Mouse (Mus musculus) heart, postnatal 36 days (tissue): ENCODE measurements around the gene Fam222a. TPM values are rescaled to one million over a fixed set of nuclear protein-coding genes. Genes with fewer than 3 reads are reported as not detected.

Experiments
- DNase-seq, 2 experiments: peaks; one replicate each; pipeline ENCODE4 v3.0.0; 2021 to 2022
- intact Hi-C: fragments of 180-260 bp; cut with DNase I; formaldehyde crosslinking; loops from one replicate; pipeline ENCODE4 v1.15.1; 2025
- total RNA-seq, 2 experiments: library from RNA; stranded (reverse); gene quantifications; 2 replicates each; pipeline ENCODE4 v1.2.3; 2021

The Fam222a gene
- total RNA-seq, 2 experiments from 2014 or later, result 1.6 to 1.9 TPM

DNA sequence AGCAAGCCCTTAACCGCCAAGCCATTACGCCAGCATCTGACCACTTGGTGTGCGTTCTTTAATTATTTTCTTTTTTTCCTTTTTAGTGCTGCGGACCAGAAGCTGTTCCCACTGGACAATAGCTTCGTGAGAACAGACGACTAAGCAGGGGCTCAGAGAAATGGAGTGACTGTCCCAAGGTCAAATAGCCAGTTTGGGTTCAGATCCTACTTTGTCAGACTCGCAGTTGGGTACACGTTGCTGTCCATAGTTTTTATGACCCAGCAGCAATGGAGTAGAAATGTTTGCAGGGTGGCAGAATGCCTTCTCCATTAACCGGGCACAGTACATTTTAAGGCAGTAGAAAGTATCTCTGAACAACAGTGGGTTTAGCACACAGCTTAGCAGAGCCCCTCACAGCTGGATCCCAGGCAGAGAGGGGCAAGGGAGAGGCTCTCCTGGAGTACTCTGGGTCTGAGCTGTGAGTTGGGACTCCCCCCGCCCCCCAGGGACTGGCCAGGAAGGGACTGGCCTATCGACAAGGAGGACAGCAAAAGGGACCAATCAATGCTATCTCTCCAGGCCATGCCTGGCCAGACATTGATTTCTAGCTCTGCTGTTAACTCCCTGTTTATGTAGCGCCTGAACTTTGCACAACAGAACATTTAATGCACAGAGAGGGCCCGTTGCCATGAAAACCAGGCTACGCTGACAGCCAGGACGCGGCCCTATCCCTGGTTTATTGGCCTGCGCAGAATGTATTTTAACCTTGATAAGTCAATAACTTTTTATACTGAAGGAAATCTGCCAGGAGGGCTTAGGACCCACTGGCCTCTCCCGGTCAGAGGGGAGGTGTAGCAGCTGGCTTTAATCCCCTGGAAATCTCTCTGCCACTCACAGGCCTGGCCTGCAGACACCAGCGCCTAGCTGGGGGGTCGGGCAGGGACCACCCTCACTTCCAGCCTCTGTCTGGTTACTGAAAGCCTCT, 9.8 kb upstream of the Fam222a start:
- intact Hi-C loops, result no loop called here

GRCm38 (mm10) chr5:114560533-114560936, 7.3 kb upstream of the Fam222a start:
- intact Hi-C loops, result no loop called here
- DNase-seq, result no peak

More for the DNA sequence above, 9.8 kb upstream of the Fam222a start:
- no peak for DNase-seq

GRCm38 (mm10) chr5:114560965-114561364, 6.9 kb upstream of the Fam222a start:
- no peak for DNase-seq
- intact Hi-C loops, result no loop called here

GRCm38 (mm10) chr5:114563994-114564393, 3.8 kb upstream of the Fam222a start:
- DNase-seq, result no peak
- intact Hi-C loops, result no loop called here

DNA sequence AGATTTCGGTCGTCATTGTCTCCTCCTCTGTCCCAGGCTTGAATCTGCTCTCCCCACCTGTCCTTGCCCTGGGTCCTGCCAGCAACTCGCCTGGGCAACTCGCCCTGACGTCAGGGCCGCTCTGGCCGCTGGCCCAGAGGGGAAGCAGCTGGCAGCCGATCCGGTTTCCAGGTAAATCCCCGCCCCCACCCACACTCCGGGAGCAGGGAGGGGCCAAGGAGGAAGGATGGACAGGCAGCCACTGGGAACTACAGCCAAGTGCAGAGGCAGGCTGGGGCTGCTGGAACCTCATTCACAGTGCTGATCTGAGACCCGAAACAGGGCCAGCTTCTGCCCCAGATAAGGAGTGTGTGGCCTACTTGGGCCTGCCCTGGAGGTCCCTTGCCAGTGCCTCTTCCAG, 2.5 kb upstream of the Fam222a start:
- intact Hi-C loops, result no loop called here

DNA sequence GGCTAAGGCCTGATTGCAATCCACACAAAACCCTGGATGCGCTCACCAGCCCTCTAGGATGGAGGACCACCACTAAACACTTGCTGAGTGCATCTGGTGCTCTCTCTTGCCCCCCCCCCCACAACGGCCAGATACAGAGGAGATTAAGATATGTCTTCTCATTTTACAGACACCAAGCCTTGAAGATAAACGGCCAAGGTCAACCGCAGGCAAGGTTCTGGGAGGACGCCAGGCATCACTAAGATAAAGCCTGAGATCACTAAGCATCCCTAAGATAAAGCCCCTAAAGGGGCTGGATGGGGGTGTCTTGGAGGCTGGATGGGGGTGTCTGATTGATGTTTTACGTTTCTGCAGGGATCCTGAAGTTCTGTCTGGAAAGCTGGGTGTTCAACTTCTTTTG, 2.1 kb upstream of the Fam222a start:
- intact Hi-C loops, result loop anchor here (2.0 kb wide), 1 partner anchor 43 kb away; no protein-coding TSS in a partner anchor
- no peak for DNase-seq

More for the DNA sequence above, 2.5 kb upstream of the Fam222a start:
- peak; percentile 51 to 54 for DNase-seq

GRCm38 (mm10) chr5:114566461-114566860, 1.4 kb upstream of the Fam222a start:
- intact Hi-C loops, result loop anchor here (2.0 kb wide), 1 partner anchor 42 kb away; no protein-coding TSS in a partner anchor
- no peak for DNase-seq

- peak; percentile 93 to 94 for DNase-seq
- intact Hi-C loops, result loop anchor here (2.0 kb wide), 1 partner anchor 42 kb away; no protein-coding TSS in a partner anchor
Observed at GRCm38 (mm10) chr5:114567075-114567517, 720 bp upstream of the Fam222a start.

- intact Hi-C loops, result loop anchor here (2.0 kb wide), 1 partner anchor 108 kb away; no protein-coding TSS in a partner anchor
- DNase-seq, result no peak
Observed at GRCm38 (mm10) chr5:114568818-114569217, 1.0 kb downstream of the Fam222a start.

GRCm38 (mm10) chr5:114569918-114570670, 2.3 kb downstream of the Fam222a start:
- intact Hi-C loops, result loop anchor here (2.0 kb wide), 1 partner anchor 109 kb away; no protein-coding TSS in a partner anchor
- peak; percentile 60 to 61 for DNase-seq

DNA sequence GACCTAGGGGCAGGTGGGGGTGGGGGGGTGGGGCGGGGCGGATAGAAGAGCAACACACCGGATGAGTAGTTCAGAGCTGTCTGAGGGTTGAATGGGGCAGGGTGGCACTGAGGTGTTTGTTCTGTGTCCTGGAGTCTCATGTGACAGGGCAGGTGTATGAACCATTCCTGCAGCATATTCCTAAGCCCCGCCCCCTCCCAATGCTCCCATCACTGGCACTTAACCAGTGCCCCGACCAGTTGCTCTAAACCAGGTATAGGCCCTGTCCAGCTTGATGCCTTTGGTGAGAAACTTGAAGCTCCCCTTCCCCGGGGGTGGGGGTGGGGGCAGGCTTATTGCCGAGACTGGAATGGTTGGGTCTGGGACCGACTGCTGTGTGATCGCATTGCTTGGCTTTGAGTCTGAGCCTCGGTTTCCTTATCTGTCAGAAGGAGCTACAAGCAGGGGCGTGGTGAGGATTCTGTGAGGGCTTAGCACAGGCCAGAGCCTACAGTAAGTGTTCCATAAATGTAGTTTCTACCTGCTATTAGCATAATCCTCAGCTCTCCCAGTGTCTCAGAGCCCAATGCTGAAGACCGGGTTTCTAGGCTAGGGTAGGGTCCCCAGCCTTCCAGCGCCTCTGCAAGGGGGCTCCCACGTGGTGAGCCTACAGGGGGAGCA, 3.1 kb downstream of the Fam222a start:
- no peak for DNase-seq
- intact Hi-C loops, result no loop called here

- no peak for DNase-seq
- intact Hi-C loops, result no loop called here
Observed at GRCm38 (mm10) chr5:114571451-114572030, 3.7 kb downstream of the Fam222a start.

- intact Hi-C loops, result no loop called here
- no peak for DNase-seq
Observed at GRCm38 (mm10) chr5:114572997-114573396, 5.2 kb downstream of the Fam222a start.

DNA sequence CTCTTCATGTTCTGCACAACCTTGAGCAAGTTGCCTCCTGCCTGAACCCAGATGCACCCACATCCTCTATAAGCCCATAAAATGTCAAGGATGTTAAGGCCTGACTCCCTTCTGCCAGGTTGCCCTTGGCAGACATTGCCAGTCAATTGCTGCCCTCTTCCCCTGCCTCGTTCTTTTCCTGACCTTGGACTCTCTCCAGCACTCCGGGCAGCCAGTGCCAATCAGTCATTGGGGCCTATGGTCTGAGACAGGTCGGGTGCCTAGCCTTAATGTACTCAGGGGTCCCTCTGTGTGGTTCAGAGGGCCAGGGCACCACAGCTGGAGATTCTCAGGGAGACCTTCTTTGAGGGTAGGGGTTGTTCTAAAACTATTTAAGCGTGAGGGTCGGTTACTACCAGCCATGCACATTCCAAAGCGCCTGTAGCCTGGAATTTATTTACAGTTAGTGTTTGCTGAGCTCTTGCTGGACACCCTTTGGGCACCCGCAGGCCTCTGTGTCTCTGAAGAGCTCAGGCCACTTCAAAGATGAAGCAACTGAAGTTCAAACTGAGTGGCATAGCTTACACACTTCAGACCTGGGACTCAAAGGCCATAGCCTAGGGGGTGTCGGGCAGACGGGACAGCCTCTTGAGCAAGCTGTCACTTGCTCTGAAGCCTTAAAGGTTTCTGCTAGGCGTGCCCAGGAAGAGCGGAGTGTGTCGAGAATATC, 6.3 kb downstream of the Fam222a start:
- DNase-seq, result no peak
- intact Hi-C loops, result no loop called here

DNA sequence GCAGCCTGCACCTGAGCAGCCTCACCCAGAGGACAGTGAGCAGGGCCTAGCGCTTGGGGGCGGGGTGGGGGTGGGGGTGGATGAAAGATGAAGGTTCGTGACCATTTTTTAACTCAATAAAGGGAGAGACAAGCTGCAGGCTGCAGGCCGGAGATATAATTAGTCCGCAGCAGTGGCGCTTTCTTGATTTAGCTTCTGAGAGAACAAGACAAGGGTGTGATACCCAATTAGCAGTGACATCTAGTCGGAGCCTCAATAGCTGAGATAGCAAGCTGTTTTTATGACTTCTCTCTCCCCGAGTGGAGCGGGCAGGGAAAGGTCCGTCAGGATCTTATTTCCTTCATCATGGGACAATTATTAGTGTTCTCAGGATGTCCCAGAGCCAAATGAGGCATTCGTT, 7.2 kb downstream of the Fam222a start:
- intact Hi-C loops, result no loop called here
- no peak for DNase-seq

- peak in 1 of 2 experiments; percentile 51 for DNase-seq
- intact Hi-C loops, result no loop called here
Observed at GRCm38 (mm10) chr5:114575530-114575929, 7.7 kb downstream of the Fam222a start.

- no peak for DNase-seq
- intact Hi-C loops, result no loop called here
Observed at GRCm38 (mm10) chr5:114575986-114576605, 8.3 kb downstream of the Fam222a start.

GRCm38 (mm10) chr5:114578361-114578760, 10.5 kb downstream of the Fam222a start:
- intact Hi-C loops, result no loop called here
- DNase-seq, result no peak
